Mouse (Mus musculus) lung, postnatal 0 days (tissue): ENCODE measurements around the gene Atad2b.

ENCODE experiments used
- CTCF ChIP-seq: IDR thresholded peaks from 2 replicates; pipeline ENCODE4 v1.5.1; 2016; ENCODE audit warnings: antibody characterized with exemption, mild to moderate bottlenecking
- EP300 ChIP-seq: IDR thresholded peaks from 2 replicates; pipeline ENCODE4 v1.6.1; 2016; ENCODE audit warnings: antibody characterized with exemption, mild to moderate bottlenecking, control low read depth

DNA sequence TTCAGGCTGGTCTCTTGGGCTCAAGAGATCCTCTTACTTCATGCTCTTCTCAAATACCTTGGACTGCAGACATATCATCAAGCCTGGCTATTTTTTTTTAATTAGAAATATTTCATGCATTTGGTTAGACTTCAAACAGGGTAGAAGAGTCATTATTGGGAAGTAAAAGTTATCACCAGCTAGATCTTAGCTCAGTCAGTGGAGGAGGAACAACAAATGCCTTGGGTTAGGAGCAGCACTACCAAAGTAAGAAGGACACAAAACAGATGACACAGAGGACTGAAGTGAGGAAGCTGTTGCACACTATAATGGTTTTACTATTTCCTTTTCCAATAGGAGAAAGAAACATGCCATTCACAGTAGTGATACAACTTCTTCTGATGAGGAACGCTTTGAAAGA is 35.1 kb downstream of the Atad2b start:
- TF ChIP-seq CTCF (no peak), EP300 (no peak)
